Mouse (Mus musculus): Measurements from ENCODE around the gene Ptgfr. TPM values are rescaled to one million over a fixed set of nuclear protein-coding genes. Genes with fewer than 3 reads are reported as not detected.
A peak's percentile ranks its signal among the peaks of the same experiment; 100 is the strongest.

The Ptgfr gene
- polyA plus RNA-seq, 1 experiment from 2014 or later: 1.7 TPM

DNA sequence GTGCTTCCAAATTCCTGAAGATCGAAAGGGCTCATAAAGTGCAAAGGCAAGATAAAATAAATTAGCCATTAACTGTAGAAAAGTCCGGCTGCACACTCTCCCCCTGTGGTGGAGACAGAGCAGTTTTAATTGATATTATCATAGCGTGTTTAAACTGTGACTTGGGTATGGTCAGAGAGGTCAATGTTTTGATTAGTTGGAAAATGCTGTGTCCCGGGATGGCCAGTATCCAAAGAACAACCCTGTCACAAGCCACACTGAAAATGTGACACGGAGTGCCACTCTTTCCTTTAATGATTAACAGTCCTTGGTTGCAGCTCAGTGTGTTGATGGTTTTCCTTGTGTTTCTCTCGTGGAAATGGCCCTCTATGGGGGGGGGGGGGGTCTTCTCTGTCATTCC lies 942 bp upstream of the Ptgfr start:
- WGBS: 39% methylated on average over 6 of the region's 6 CpGs
- Histone ChIP-seq H3K9me3 (replicated peaks; ENCODE audit: control insufficient read depth, low read length) (no peaks in the 10 kb centered on the region), H3K4me1 (ENCODE audit: control insufficient read depth, insufficient read depth, low read length) (no peaks in the 10 kb centered on the region), H3K36me3 (ENCODE audit: control insufficient read depth, insufficient read depth, low read length) (no peaks in the 10 kb centered on the region), H3K9ac (ENCODE audit: low read length) (no peak overlapping the region), H3K4me2 (ENCODE audit: low read depth, low read length) (no peak overlapping the region), H3K27me3 (ENCODE audit: control insufficient read depth, insufficient read depth, low read length) (no peaks in the 10 kb centered on the region), H3K4me3 (replicated peaks; ENCODE audit: low read length) (no peak overlapping the region), H3K27ac (ENCODE audit: low read length) (no peak overlapping the region)
- ATAC-seq (ENCODE audit: insufficient read depth, low FRiP score): no peak

DNA sequence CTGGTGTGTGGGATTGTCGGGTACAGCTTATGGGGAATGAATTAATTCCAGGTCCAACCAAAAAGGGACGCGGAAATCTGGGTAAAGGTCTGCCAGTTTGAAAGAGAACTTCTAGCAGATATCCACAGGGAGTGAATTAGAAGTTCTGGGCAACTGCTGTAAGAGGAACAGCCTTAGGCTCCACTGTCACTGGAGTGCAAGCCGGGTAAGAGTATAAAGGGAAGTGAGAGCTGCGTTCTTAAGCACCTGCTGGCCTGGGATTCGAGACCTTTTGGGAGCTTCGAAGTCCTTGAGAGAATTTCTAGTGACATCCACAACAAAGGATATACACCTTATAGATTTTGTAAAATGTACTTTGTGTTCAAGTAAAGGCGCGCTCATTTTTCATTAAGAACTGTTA lies 319 bp upstream of the Ptgfr start:
- 53% methylated on average over 9 of the region's 9 CpGs for WGBS
- Histone ChIP-seq H3K9ac (ENCODE audit: low read length) (0 out of 2 replicates have a peak overlapping the region, but pooled peaks have one; percentile 65), H3K9me3 (replicated peaks; ENCODE audit: control insufficient read depth, low read length) (no peaks in the 10 kb centered on the region), H3K4me2 (ENCODE audit: low read depth, low read length) (peak overlapping the region; percentile 87), H3K4me1 (ENCODE audit: control insufficient read depth, insufficient read depth, low read length) (no peaks in the 10 kb centered on the region), H3K27ac (ENCODE audit: low read length) (no peak overlapping the region), H3K4me3 (replicated peaks; ENCODE audit: low read length) (peak overlapping the region; percentile 51), H3K36me3 (ENCODE audit: control insufficient read depth, insufficient read depth, low read length) (no peaks in the 10 kb centered on the region), H3K27me3 (ENCODE audit: control insufficient read depth, insufficient read depth, low read length) (no peaks in the 10 kb centered on the region)
- ATAC-seq (ENCODE audit: insufficient read depth, low FRiP score): no peak

DNA sequence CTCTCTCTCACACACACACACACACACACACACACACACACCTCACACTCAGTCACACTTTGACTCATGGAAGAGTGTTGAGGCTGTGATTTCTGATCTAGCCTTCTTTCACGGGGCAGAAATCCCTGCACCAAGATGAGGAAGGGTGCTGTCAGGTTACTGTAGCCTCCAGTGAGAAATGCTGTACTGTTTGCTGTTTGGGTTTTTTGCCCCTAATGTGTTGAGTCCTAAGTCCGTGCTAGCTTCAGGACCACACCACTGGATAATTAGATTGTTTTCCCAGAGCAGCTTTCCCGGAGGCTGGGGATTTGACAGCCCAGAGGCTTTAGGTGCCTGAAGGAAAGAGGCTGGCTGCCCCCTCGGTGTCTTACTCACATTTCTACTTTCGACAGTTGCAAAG lies 979 bp downstream of the Ptgfr start:
- Histone ChIP-seq H3K4me1 (ENCODE audit: control insufficient read depth, insufficient read depth, low read length) (no peaks in the 10 kb centered on the region), H3K36me3 (ENCODE audit: control insufficient read depth, insufficient read depth, low read length) (no peaks in the 10 kb centered on the region), H3K4me3 (replicated peaks; ENCODE audit: low read length) (peak overlapping the region; percentile 51; the same call in 1 of the 2 replicates), H3K27ac (ENCODE audit: low read length) (no peak overlapping the region), H3K9ac (ENCODE audit: low read length) (no peak overlapping the region), H3K9me3 (replicated peaks; ENCODE audit: control insufficient read depth, low read length) (no peaks in the 10 kb centered on the region), H3K4me2 (ENCODE audit: low read depth, low read length) (peak overlapping the region; percentile 87), H3K27me3 (ENCODE audit: control insufficient read depth, insufficient read depth, low read length) (no peaks in the 10 kb centered on the region)
- 7% methylated on average over 5 of the region's 5 CpGs for WGBS
- no peak for ATAC-seq (ENCODE audit: insufficient read depth, low FRiP score)

DNA sequence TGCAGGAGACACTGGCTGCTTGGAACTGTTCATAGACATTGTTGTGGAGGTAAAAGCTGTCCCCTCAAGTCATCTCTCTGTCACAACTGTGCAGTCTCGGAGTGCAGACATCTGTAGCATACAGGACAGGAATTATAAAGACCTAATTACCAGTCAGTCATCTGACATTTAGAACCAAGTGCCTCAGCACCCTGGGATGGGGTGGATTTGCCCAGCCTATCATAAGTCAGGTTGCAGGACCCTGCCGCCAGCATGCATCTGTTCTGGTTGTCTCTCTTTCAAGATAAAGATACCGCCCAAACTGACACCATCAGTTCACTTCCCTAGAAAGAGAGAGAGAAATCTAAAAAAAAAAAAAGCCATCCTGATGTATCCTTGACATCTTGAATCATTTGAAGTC lies 1.6 kb downstream of the Ptgfr start:
- Histone ChIP-seq H3K4me3 (replicated peaks; ENCODE audit: low read length) (no peak overlapping the region), H3K27ac (ENCODE audit: low read length) (no peak overlapping the region), H3K9me3 (replicated peaks; ENCODE audit: control insufficient read depth, low read length) (no peaks in the 10 kb centered on the region), H3K4me2 (ENCODE audit: low read depth, low read length) (no peak overlapping the region), H3K9ac (ENCODE audit: low read length) (no peak overlapping the region), H3K36me3 (ENCODE audit: control insufficient read depth, insufficient read depth, low read length) (no peaks in the 10 kb centered on the region), H3K27me3 (ENCODE audit: control insufficient read depth, insufficient read depth, low read length) (no peaks in the 10 kb centered on the region), H3K4me1 (ENCODE audit: control insufficient read depth, insufficient read depth, low read length) (no peaks in the 10 kb centered on the region)
- WGBS: 72% methylated on average over 3 of the region's 3 CpGs
- no peak for ATAC-seq (ENCODE audit: insufficient read depth, low FRiP score)

DNA sequence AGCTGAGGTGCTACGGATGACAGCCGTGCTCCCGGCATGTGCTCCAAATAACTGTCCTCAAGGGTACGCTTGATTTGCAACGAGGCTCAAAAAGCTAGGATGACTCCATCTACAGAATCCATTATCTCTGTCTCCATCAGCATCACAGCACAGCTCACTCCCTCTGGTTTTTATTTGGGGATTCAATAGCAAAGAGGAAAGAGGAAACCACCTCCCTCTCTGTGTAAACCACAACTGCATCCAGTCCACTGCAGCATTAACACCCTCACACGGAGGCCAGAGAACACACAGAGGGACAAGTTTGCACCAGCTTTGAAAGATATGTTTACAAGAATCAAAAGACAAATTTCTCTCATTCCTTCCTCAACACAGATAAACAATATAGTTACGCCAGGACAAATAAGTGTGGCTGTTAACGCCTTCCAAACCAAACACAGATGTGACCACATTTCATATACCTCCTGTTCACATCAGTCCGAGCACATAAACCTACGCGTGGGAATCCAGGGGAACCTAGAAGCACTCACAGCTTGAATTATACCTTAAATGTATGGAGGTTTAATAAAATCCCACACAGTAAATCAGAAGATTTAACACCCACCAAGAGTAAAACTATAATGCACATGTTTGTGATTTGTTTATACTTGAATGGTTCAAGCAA lies 9.3 kb downstream of the Ptgfr start:
- H3K4me3 ChIP-seq (replicated peaks; ENCODE audit: low read length): no peak overlapping the region
- H3K4me2 ChIP-seq (ENCODE audit: low read depth, low read length): no peak overlapping the region
- no peaks in the 10 kb centered on the region for H3K4me1 ChIP-seq (ENCODE audit: control insufficient read depth, insufficient read depth, low read length)
- ATAC-seq (ENCODE audit: insufficient read depth, low FRiP score): no peak
- no peaks in the 10 kb centered on the region for H3K27me3 ChIP-seq (ENCODE audit: control insufficient read depth, insufficient read depth, low read length)
- H3K9me3 ChIP-seq (replicated peaks; ENCODE audit: control insufficient read depth, low read length): no peaks in the 10 kb centered on the region
- H3K36me3 ChIP-seq (ENCODE audit: control insufficient read depth, insufficient read depth, low read length): no peaks in the 10 kb centered on the region
- H3K27ac ChIP-seq (ENCODE audit: low read length): no peak overlapping the region
- no peak overlapping the region for H3K9ac ChIP-seq (ENCODE audit: low read length)
- WGBS: 58% methylated on average over 11 of the region's 11 CpGs

DNA sequence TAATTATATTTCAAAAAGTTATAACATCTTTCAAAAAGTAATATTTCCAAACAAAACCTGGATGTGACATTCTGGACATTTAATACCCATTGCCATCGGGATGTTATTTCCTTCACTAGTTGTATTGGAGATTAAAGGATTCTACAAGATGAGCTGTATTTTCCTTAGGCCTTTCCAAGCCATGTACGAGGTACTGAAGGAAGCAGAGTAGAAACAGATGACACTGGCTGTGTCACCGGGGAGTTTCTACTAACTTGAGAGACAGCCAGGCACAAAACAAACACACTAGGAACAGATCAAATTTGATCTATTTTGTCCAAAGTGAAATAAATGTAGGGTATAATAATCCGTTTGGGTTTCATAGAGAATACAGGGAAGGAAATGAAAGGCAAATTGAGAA lies 17.6 kb downstream of the Ptgfr start:
- Histone ChIP-seq H3K4me1 (ENCODE audit: control insufficient read depth, insufficient read depth, low read length) (no peaks in the 10 kb centered on the region), H3K27ac (ENCODE audit: low read length) (no peak overlapping the region), H3K4me2 (ENCODE audit: low read depth, low read length) (no peak overlapping the region), H3K4me3 (replicated peaks; ENCODE audit: low read length) (no peak overlapping the region), H3K9me3 (replicated peaks; ENCODE audit: control insufficient read depth, low read length) (no peaks in the 10 kb centered on the region), H3K9ac (ENCODE audit: low read length) (no peak overlapping the region), H3K36me3 (ENCODE audit: control insufficient read depth, insufficient read depth, low read length) (no peaks in the 10 kb centered on the region), H3K27me3 (ENCODE audit: control insufficient read depth, insufficient read depth, low read length) (no peaks in the 10 kb centered on the region)
- WGBS: 71% methylated on average over 4 of the region's 4 CpGs
- ATAC-seq (ENCODE audit: insufficient read depth, low FRiP score): no peak

DNA sequence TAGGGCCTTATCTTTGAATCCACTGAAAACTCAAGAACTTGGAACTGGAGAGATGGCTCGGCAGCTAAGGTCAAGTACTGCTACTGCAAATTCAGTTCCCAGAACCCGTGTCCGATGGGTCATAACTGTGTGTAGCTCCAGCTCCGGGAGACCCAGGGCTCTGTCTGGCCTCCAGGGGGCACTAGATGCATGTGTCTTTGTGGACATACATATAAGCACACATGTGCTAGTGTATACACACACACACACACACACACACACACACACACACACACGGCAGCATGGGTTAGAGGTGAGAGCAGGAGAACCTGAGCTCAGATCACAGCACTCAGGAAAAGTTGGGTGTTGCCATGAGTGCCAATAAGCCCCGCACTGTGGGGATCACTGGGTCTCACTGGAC lies 19.2 kb downstream of the Ptgfr start:
- H3K4me3 ChIP-seq (replicated peaks; ENCODE audit: low read length): no peak overlapping the region
- H3K4me1 ChIP-seq (ENCODE audit: control insufficient read depth, insufficient read depth, low read length): no peaks in the 10 kb centered on the region
- no peaks in the 10 kb centered on the region for H3K9me3 ChIP-seq (replicated peaks; ENCODE audit: control insufficient read depth, low read length)
- H3K27ac ChIP-seq (ENCODE audit: low read length): no peak overlapping the region
- H3K36me3 ChIP-seq (ENCODE audit: control insufficient read depth, insufficient read depth, low read length): no peaks in the 10 kb centered on the region
- no peak overlapping the region for H3K4me2 ChIP-seq (ENCODE audit: low read depth, low read length)
- ATAC-seq (ENCODE audit: insufficient read depth, low FRiP score): no peak
- H3K9ac ChIP-seq (ENCODE audit: low read length): no peak overlapping the region
- WGBS: 78% methylated on average over 6 of the region's 6 CpGs
- no peaks in the 10 kb centered on the region for H3K27me3 ChIP-seq (ENCODE audit: control insufficient read depth, insufficient read depth, low read length)

DNA sequence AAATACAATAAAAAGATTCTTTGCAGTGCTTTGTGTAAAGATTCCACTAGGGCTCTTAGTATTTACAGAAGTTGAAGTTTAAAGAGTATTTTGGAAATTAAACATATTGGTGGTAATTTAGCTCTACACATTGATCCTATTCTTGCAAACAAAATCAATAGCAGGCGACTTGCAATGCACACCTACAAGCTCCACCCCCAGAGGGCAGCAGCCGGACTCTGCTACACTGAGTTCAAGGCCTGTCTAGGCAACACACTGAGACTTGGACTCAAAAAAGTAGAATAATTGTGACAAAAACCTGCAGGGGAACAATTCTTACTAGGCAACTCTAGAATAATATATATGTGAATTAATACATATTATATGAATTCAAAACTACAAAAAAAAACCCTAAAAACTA lies 28.8 kb downstream of the Ptgfr start:
- no peak overlapping the region for H3K4me2 ChIP-seq (ENCODE audit: low read depth, low read length)
- H3K9ac ChIP-seq (ENCODE audit: low read length): no peak overlapping the region
- no peak overlapping the region for H3K27ac ChIP-seq (ENCODE audit: low read length)
- no peak for ATAC-seq (ENCODE audit: insufficient read depth, low FRiP score)
- H3K4me1 ChIP-seq (ENCODE audit: control insufficient read depth, insufficient read depth, low read length): no peaks in the 10 kb centered on the region
- H3K4me3 ChIP-seq (replicated peaks; ENCODE audit: low read length): no peak overlapping the region
- H3K36me3 ChIP-seq (ENCODE audit: control insufficient read depth, insufficient read depth, low read length): no peaks in the 10 kb centered on the region
- no peaks in the 10 kb centered on the region for H3K9me3 ChIP-seq (replicated peaks; ENCODE audit: control insufficient read depth, low read length)
- H3K27me3 ChIP-seq (ENCODE audit: control insufficient read depth, insufficient read depth, low read length): no peaks in the 10 kb centered on the region
- 66% methylated on average over 2 of the region's 2 CpGs for WGBS

DNA sequence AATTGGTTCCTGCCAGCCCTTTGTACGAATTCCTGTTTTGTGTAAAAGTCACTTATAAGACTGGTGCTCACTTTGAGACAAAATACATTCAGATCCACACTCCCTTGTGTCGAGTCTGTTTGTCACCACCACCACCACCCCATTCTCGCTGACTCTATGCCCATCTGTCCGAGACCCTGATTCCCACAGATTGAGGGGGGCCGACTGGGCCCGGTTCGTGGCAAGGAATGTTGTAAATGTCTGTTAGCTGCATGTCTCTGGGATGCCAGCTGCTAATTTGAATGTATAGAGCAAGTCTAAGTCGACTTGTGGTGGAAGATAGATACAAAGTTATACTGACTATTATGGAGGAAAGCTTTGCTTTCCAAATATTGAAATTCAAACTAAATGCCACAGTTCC lies 48.8 kb downstream of the Ptgfr start:
- no peak for ATAC-seq (ENCODE audit: insufficient read depth, low FRiP score)

More for the DNA sequence above, 48.8 kb downstream of the Ptgfr start:
- H3K27me3 ChIP-seq (ENCODE audit: control insufficient read depth, insufficient read depth, low read length): no peaks in the 10 kb centered on the region
- no peak overlapping the region for H3K27ac ChIP-seq (ENCODE audit: low read length)
- H3K4me1 ChIP-seq (ENCODE audit: control insufficient read depth, insufficient read depth, low read length): no peaks in the 10 kb centered on the region
- WGBS: 86% methylated on average over 8 of the region's 8 CpGs
- H3K4me2 ChIP-seq (ENCODE audit: low read depth, low read length): no peak overlapping the region
- H3K36me3 ChIP-seq (ENCODE audit: control insufficient read depth, insufficient read depth, low read length): no peaks in the 10 kb centered on the region
- H3K4me3 ChIP-seq (replicated peaks; ENCODE audit: low read length): no peak overlapping the region
- H3K9me3 ChIP-seq (replicated peaks; ENCODE audit: control insufficient read depth, low read length): no peaks in the 10 kb centered on the region
- H3K9ac ChIP-seq (ENCODE audit: low read length): no peak overlapping the region
